Mouse (Mus musculus) heart, adult 18-20 months (tissue): Measurements from ENCODE around the gene Adpgk. TPM values are rescaled to one million over a fixed set of nuclear protein-coding genes. Genes with fewer than 3 reads are reported as not detected.

Experiments used
- total RNA-seq, 2 experiments: library from RNA; stranded (reverse); gene quantifications; 2 replicates each; pipeline ENCODE4 v1.2.3; 2021

The Adpgk gene
- total RNA-seq, 2 experiments from 2014 or later: 8.4 to 8.5 TPM

Other genes starting within 250 kb of the Adpgk start
- gene Bbs4, start 62.0 kb downstream of the Adpgk start, total RNA-seq: 1 to 10 TPM; 2.7 to 3.2 TPM
- gene Arih1, start 195.1 kb downstream of the Adpgk start, total RNA-seq: 10 to 100 TPM; 79.2 to 94.4 TPM
- gene Hexa, start 248.0 kb downstream of the Adpgk start, total RNA-seq: 10 to 100 TPM; 49.6 to 54.9 TPM
- gene Tmem202, start 248.3 kb downstream of the Adpgk start, total RNA-seq: under 1 TPM; 0.40 to 0.93 TPM